19 mouse cellular contexts compared by ENCODE assay signal in genomic region chr4:115972543-115972942, GRCm38 (mm10). TPM values are rescaled to one million over a fixed set of nuclear protein-coding genes. Genes with fewer than 3 reads are reported as not detected.
"Had no signal": no experiment of that assay in that cellular context is flagged by ENCODE, and none has a peak within 500 bp of the region (broad histone marks: within the 10 kb centered on the region; RNA-seq: fewer than 3 reads in every experiment).

No protein-coding gene starts in this region.

- H3K4me2 ChIP-seq: kidney, embryonic 15.5 days; limb, embryonic 15.5 days; liver, embryonic 12.5 days; lung, embryonic 14.5 days had no signal

- ATAC-seq: liver, embryonic 12.5 days had no signal

- H3K27ac ChIP-seq: kidney, embryonic 15.5 days; left cerebral cortex, adult 2 months; limb, embryonic 15.5 days; liver, embryonic 12.5 days; midbrain, embryonic 10.5 days had no signal

- H3K36me3 ChIP-seq: kidney, embryonic 15.5 days; limb, embryonic 15.5 days; liver, embryonic 12.5 days; midbrain, embryonic 10.5 days had no signal

- DNase-seq: kidney, postnatal 14 days; lung, embryonic 14.5 days; lung, postnatal 10 days; lung, postnatal 4 days; midbrain, embryonic 14.5 days; retina, postnatal 1 day; right cerebral cortex, postnatal 14 days; thymus, postnatal 36 days had no signal

- H3K4me1 ChIP-seq: kidney, embryonic 15.5 days; limb, embryonic 15.5 days had no signal

- H3K4me3 ChIP-seq: kidney, embryonic 15.5 days; left cerebral cortex, adult 2 months; limb, embryonic 15.5 days; liver, embryonic 12.5 days; midbrain, embryonic 10.5 days; myocyte had no signal

- H3K9me3 ChIP-seq: kidney, embryonic 15.5 days; limb, embryonic 15.5 days; liver, embryonic 12.5 days; midbrain, embryonic 10.5 days had no signal

- H3K9ac ChIP-seq: kidney, embryonic 15.5 days; limb, embryonic 15.5 days; liver, embryonic 12.5 days; lung, embryonic 14.5 days had no signal

RNA-seq across cellular contexts. Expression of gene Dmbx1, which starts 32.8 kb away (rescaled TPM):
- total RNA-seq: left cerebral cortex, adult 2 months; megakaryocyte, adult 5-6 weeks had no signal
- polyA plus RNA-seq: kidney, adult 2 months; kidney, embryonic 15.5 days; large intestine, adult 2 months; liver, embryonic 12.5 days; liver, embryonic 16.5 days; lung, embryonic 14.5 days; stomach, embryonic 16.5 days had no signal
